Mouse (Mus musculus) C2C12 (cell line): ENCODE measurements around the gene Cntnap2.

ENCODE experiments used
- CTCF ChIP-seq: IDR thresholded peaks from one replicate; pipeline ENCODE4 v1.5.1; 2011; ENCODE audit not compliant: control insufficient read depth, insufficient read depth, insufficient read length
- FOSL1 ChIP-seq: IDR thresholded peaks from one replicate; pipeline ENCODE4 v1.8.0; 2011; ENCODE audit warnings: mild to moderate bottlenecking, low read length; ENCODE audit not compliant: poor library complexity, insufficient read depth, severe bottlenecking
- MAX ChIP-seq: IDR thresholded peaks from one replicate; pipeline ENCODE4 v1.6.1; 2011; ENCODE audit warnings: mild to moderate bottlenecking, control low read depth
- MYOD1 ChIP-seq: IDR thresholded peaks from one replicate; pipeline ENCODE4 v1.6.1; 2011; ENCODE audit warnings: low read depth; ENCODE audit not compliant: control insufficient read depth, insufficient read length
- USF1 ChIP-seq: IDR thresholded peaks from one replicate; pipeline ENCODE4 v1.6.1; 2011; ENCODE audit warnings: low read depth, mild to moderate bottlenecking, control low read depth, moderate library complexity

GRCm38 (mm10) chr6:47049051-47049450 is 1989.9 kb downstream of the Cntnap2 start:
- TF ChIP-seq MAX (no peak), CTCF (no peak), USF1 (no peak), FOSL1 (no peak), MYOD1 (no peak)
